Mouse (Mus musculus): ENCODE results near the gene Mlx. TPM values are rescaled to one million over a fixed set of nuclear protein-coding genes. Genes with fewer than 3 reads are reported as not detected.

The Mlx gene
- total RNA-seq, 2 experiments from 2014 or later, result 38.9 to 41.8 TPM

- intact Hi-C loops (cut with DNase I), result no loop called here
- no peak for DNase-seq (ENCODE audit: low spot score in 2 of 2)
Measured at GRCm38 (mm10) chr11:101063676-101064327, 23.3 kb upstream of the Mlx start.

- no peak for DNase-seq (ENCODE audit: low spot score in 2 of 2)
- intact Hi-C loops (cut with DNase I), result no loop called here
Measured at GRCm38 (mm10) chr11:101064462-101064861, 22.6 kb upstream of the Mlx start.

- DNase-seq (ENCODE audit: low spot score in 2 of 2), result no peak
- intact Hi-C loops (cut with DNase I), result loop anchor here (5.0 kb wide), 1 partner anchor 178 kb away; no protein-coding TSS in a partner anchor
Measured at GRCm38 (mm10) chr11:101065002-101065401, 22.1 kb upstream of the Mlx start.

GRCm38 (mm10) chr11:101066549-101067412, 20.3 kb upstream of the Mlx start:
- intact Hi-C loops (cut with DNase I), result loop anchor here (2.0 to 5.0 kb wide), 2 partner anchors 84 to 179 kb away; no protein-coding TSS in a partner anchor

GRCm38 (mm10) chr11:101069391-101070188, 17.5 kb upstream of the Mlx start, which contains the start of gene Naglu:
Gene Naglu (plus strand): TSS chr11:101070012.
- DNase-seq (ENCODE audit: low spot score in 2 of 2), result peak; percentile 94 to 95
- intact Hi-C loops (cut with DNase I), result loop anchor here (5.0 kb wide), 1 partner anchor 182 kb away; no protein-coding TSS in a partner anchor

More at GRCm38 (mm10) chr11:101066549-101067412, 20.3 kb upstream of the Mlx start:
- DNase-seq (ENCODE audit: low spot score in 2 of 2), result peak; percentile 63 to 80

GRCm38 (mm10) chr11:101070189-101070527, 16.9 kb upstream of the Mlx start:
- no peak for DNase-seq (ENCODE audit: low spot score in 2 of 2)
- intact Hi-C loops (cut with DNase I), result no loop called here

- no peak for DNase-seq (ENCODE audit: low spot score in 2 of 2)
- intact Hi-C loops (cut with DNase I), result no loop called here
Measured at GRCm38 (mm10) chr11:101070987-101071386, 16.1 kb upstream of the Mlx start.

GRCm38 (mm10) chr11:101071810-101072428, 15.2 kb upstream of the Mlx start:
- no peak for DNase-seq (ENCODE audit: low spot score in 2 of 2)
- intact Hi-C loops (cut with DNase I), result no loop called here

- intact Hi-C loops (cut with DNase I), result no loop called here
- no peak for DNase-seq (ENCODE audit: low spot score in 2 of 2)
Measured at GRCm38 (mm10) chr11:101078121-101078520, 9.0 kb upstream of the Mlx start, which contains the start of gene Hsd17b1. Gene Hsd17b1 (plus strand): TSS chr11:101078411.

GRCm38 (mm10) chr11:101079746-101080145, 7.3 kb upstream of the Mlx start:
- intact Hi-C loops (cut with DNase I), result no loop called here
- no peak for DNase-seq (ENCODE audit: low spot score in 2 of 2)

- DNase-seq (ENCODE audit: low spot score in 2 of 2), result no peak
- intact Hi-C loops (cut with DNase I), result no loop called here
Measured at GRCm38 (mm10) chr11:101080421-101080820, 6.7 kb upstream of the Mlx start.

GRCm38 (mm10) chr11:101081659-101082058, 5.4 kb upstream of the Mlx start:
- DNase-seq (ENCODE audit: low spot score in 2 of 2), result no peak
- intact Hi-C loops (cut with DNase I), result no loop called here

- intact Hi-C loops (cut with DNase I), result no loop called here
- DNase-seq (ENCODE audit: low spot score in 2 of 2), result peak; percentile 89 to 91
Measured at GRCm38 (mm10) chr11:101082208-101083082, 4.6 kb upstream of the Mlx start, which contains the start of gene Coasy. Gene Coasy (plus strand): TSS chr11:101082565.

GRCm38 (mm10) chr11:101083083-101083697, 3.9 kb upstream of the Mlx start:
- intact Hi-C loops (cut with DNase I), result no loop called here
- no peak for DNase-seq (ENCODE audit: low spot score in 2 of 2)

GRCm38 (mm10) chr11:101084246-101084645, 2.8 kb upstream of the Mlx start:
- intact Hi-C loops (cut with DNase I), result no loop called here
- no peak for DNase-seq (ENCODE audit: low spot score in 2 of 2)

GRCm38 (mm10) chr11:101084811-101085210, 2.3 kb upstream of the Mlx start:
- DNase-seq (ENCODE audit: low spot score in 2 of 2), result no peak
- intact Hi-C loops (cut with DNase I), result no loop called here

GRCm38 (mm10) chr11:101085617-101086322, 1.3 kb upstream of the Mlx start:
- intact Hi-C loops (cut with DNase I), result no loop called here

More at GRCm38 (mm10) chr11:101085617-101086322, 1.3 kb upstream of the Mlx start:
- no peak for DNase-seq (ENCODE audit: low spot score in 2 of 2)

Data from left cerebral cortex, postnatal 36 days (tissue).